Mouse (Mus musculus): ENCODE data around the gene Hykk.
"Not testable (repeated sequence)": the region's sequence is repeated elsewhere in the genome, so short reads cannot be mapped to it uniquely, and the experiment has no call there.

Hykk gene

DNA sequence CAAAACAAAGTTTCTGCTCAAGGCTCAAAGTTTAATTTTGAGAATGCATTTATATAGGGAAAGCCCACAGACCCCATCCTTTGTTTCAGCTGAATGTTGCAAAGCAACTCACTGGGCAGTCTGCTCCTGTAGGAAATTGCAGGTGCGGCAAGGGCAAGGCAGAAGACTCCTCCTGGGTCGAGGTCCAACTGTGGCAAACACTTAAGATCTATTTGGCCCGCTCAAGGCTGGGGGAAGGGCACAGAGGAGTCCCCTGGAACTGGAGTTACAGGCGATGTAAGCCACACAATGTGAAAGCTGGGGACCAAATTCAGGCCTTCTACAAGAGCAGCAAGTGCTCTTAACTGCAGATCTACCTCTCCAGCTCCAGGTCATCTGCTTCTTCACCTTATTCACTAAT, 2.9 kb downstream of the Hykk start:
- Histone ChIP-seq H3K27me3 (ENCODE audit: insufficient read depth, low read length) (no peaks in the 10 kb centered on the region), H3K9me3 (ENCODE audit: low read length) (peaks cover 3% of the 10 kb centered on the region), H3K4me1 (replicated peaks; ENCODE audit: low read depth, low read length) (peaks cover 17% of the 10 kb centered on the region), H3K4me3 (replicated peaks; ENCODE audit: low read length) (no peak overlapping the region), H3K36me3 (ENCODE audit: insufficient read depth, low read length) (no peaks in the 10 kb centered on the region)
- TF ChIP-seq CTCF (conservative IDR thresholded peaks at IDR 0.05; ENCODE audit: low read length) (no peak), POU5F1 (IDR thresholded peaks at IDR 0.05; ENCODE audit: borderline replicate concordance, low read length) (no peak), NANOG (IDR thresholded peaks at IDR 0.05; ENCODE audit: borderline replicate concordance, low read length) (no peak)

DNA sequence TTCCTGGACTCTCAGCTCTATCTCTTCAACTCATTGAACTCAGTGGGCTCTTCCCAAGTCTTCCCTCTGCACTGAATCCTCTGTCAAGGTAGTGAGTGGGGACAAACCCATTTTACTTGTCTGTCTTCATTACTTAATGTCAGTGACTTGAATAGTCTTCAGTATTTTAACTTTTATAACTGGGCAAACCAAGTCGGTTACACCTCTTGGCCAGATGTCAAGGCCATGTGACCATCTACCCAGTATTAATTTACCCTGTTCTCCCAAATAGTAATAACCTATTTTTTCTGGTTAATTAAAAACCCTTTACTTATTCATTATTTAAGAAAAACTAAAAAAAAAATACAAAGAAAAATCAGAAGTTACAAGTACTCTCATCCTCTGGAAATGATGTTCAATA, 13.7 kb downstream of the Hykk start:
- no peak overlapping the region for H3K4me3 ChIP-seq (replicated peaks; ENCODE audit: low read length)

DNA sequence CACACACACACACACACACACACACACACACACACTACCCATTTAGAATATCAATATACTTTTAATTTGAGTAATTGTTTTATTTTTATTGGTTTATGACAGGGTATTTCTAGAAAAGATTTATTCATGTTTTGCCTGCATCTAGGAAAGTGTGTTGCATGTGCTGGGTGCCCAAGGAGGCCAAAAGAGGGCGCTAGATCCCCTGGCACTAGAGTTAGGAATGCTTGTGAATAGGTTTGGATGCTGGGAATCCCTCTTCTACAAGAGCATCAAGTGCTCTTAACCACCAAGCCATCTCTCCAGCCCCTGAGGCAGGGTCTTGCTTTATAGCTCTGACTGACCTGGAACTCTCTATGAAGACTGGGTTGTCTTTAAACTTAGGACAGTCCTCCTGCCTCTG, 14.7 kb downstream of the Hykk start:
- Histone ChIP-seq H3K9me3 (ENCODE audit: low read length) (no peaks in the 10 kb centered on the region), H3K4me3 (replicated peaks; ENCODE audit: low read length) (no peak overlapping the region), H3K4me1 (replicated peaks; ENCODE audit: low read depth, low read length) (no peaks in the 10 kb centered on the region), H3K27me3 (ENCODE audit: insufficient read depth, low read length) (no peaks in the 10 kb centered on the region), H3K36me3 (ENCODE audit: insufficient read depth, low read length) (no peaks in the 10 kb centered on the region)
- peak; percentile 96 for TF ChIP-seq CTCF (conservative IDR thresholded peaks at IDR 0.05; ENCODE audit: low read length)
- no peak for TF ChIP-seq NANOG (IDR thresholded peaks at IDR 0.05; ENCODE audit: borderline replicate concordance, low read length)

More for the DNA sequence above, 13.7 kb downstream of the Hykk start:
- no peaks in the 10 kb centered on the region for H3K9me3 ChIP-seq (ENCODE audit: low read length)
- H3K27me3 ChIP-seq (ENCODE audit: insufficient read depth, low read length), result no peaks in the 10 kb centered on the region
- TF ChIP-seq NANOG (IDR thresholded peaks at IDR 0.05; ENCODE audit: borderline replicate concordance, low read length) (no peak), POU5F1 (IDR thresholded peaks at IDR 0.05; ENCODE audit: borderline replicate concordance, low read length) (no peak), CTCF (conservative IDR thresholded peaks at IDR 0.05; ENCODE audit: low read length) (no peak)
- H3K4me1 ChIP-seq (replicated peaks; ENCODE audit: low read depth, low read length), result no peaks in the 10 kb centered on the region
- no peaks in the 10 kb centered on the region for H3K36me3 ChIP-seq (ENCODE audit: insufficient read depth, low read length)

DNA sequence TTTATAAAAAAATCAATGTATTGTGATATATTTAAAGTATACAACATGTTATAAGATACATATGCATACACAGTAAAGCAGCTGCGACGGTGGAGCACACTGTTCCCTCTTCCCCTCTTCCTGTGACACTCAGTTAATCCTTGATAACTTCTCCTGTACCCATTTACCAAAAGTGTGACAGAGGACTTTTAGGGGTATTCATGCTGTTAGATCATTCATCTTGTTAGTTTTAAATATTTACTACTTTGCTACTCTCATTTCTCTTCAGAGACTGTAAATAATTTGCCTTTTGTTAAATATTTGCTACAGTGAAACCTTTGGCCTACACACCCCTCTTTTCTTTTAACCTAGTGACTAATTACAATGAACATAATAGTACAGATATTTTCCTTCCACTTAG, 15.3 kb downstream of the Hykk start:
- Histone ChIP-seq H3K4me1 (replicated peaks; ENCODE audit: low read depth, low read length) (no peaks in the 10 kb centered on the region), H3K36me3 (ENCODE audit: insufficient read depth, low read length) (no peaks in the 10 kb centered on the region), H3K27me3 (ENCODE audit: insufficient read depth, low read length) (no peaks in the 10 kb centered on the region), H3K9me3 (ENCODE audit: low read length) (no peaks in the 10 kb centered on the region), H3K4me3 (replicated peaks; ENCODE audit: low read length) (no peak overlapping the region)
- no peak for TF ChIP-seq POU5F1 (IDR thresholded peaks at IDR 0.05; ENCODE audit: borderline replicate concordance, low read length)
- no peak for TF ChIP-seq CTCF (conservative IDR thresholded peaks at IDR 0.05; ENCODE audit: low read length)
- no peak for TF ChIP-seq NANOG (IDR thresholded peaks at IDR 0.05; ENCODE audit: borderline replicate concordance, low read length)

DNA sequence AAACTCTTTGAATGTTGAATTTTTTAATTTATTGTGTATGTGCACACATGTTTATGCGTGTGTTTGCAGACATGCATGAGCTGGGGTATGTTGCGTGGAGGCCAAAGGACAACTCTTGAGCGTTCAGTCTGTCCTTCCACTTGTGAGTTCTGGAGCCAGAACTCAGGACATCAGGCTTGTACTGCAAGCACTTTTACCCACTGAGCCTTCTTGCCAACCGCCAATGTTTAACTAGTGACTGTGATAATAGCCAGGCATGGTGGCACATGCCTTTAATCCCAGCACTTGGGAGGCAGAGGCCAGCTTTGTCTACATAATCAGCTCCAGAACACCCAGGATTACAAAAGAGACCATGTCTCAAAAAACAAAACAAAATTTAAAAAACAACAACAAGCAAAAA, 25.0 kb downstream of the Hykk start:
- Histone ChIP-seq H3K36me3 (ENCODE audit: insufficient read depth, low read length) (no peaks in the 10 kb centered on the region), H3K27me3 (ENCODE audit: insufficient read depth, low read length) (no peaks in the 10 kb centered on the region), H3K9me3 (ENCODE audit: low read length) (no peaks in the 10 kb centered on the region), H3K4me3 (replicated peaks; ENCODE audit: low read length) (no peak overlapping the region), H3K4me1 (replicated peaks; ENCODE audit: low read depth, low read length) (peaks cover 8% of the 10 kb centered on the region; the same call in 1 of the 2 replicates)
- TF ChIP-seq NANOG (IDR thresholded peaks at IDR 0.05; ENCODE audit: borderline replicate concordance, low read length) (no peak), CTCF (conservative IDR thresholded peaks at IDR 0.05; ENCODE audit: low read length) (no peak), POU5F1 (IDR thresholded peaks at IDR 0.05; ENCODE audit: borderline replicate concordance, low read length) (no peak)

DNA sequence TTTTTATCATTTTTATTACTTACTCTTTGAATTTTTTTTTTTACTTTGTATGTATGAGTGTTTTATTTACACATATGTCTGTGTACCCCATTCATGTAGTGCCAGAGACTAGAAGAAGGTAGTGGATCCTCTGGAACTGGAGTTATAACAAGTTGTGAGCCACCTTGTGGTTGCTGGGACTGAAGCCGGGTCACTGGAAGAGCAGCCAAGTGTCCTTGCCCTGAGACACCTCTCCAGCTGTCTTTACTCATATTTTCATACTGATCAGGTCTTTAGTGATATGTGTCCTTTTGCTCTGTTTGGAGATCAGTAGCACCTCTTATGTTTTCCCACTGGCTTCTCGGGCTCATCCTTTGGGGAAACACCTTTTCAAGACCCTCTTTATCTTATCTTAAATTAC, 27.4 kb downstream of the Hykk start:
- no peak overlapping the region for H3K4me3 ChIP-seq (replicated peaks; ENCODE audit: low read length)
- no peak for TF ChIP-seq CTCF (conservative IDR thresholded peaks at IDR 0.05; ENCODE audit: low read length)
- no peak for TF ChIP-seq NANOG (IDR thresholded peaks at IDR 0.05; ENCODE audit: borderline replicate concordance, low read length)
- no peak for TF ChIP-seq POU5F1 (IDR thresholded peaks at IDR 0.05; ENCODE audit: borderline replicate concordance, low read length)
- H3K9me3 ChIP-seq (ENCODE audit: low read length), result no peaks in the 10 kb centered on the region
- H3K36me3 ChIP-seq (ENCODE audit: insufficient read depth, low read length), result no peaks in the 10 kb centered on the region
- peaks cover 10% of the 10 kb centered on the region for H3K4me1 ChIP-seq (replicated peaks; ENCODE audit: low read depth, low read length)
- no peaks in the 10 kb centered on the region for H3K27me3 ChIP-seq (ENCODE audit: insufficient read depth, low read length)

DNA sequence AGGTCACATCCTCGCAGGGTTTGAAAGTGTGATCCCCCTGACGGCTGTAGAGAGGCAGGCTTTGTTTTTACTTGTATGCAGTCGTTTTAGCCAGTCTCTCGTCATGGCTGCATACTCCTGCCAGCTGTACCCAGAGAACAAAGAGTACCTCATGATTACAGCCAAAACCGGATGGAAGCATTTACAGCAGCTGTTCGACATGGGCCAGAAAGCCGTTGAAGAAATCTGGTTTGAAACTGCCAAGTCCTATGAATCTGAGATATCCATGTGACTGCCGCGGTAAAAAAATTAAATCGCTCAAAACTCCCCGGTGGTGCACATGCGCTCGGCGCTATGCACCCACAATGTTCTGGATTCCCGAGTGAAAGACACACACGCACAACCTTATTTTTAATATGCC, 29.2 kb downstream of the Hykk start:
- Histone ChIP-seq H3K36me3 (ENCODE audit: insufficient read depth, low read length) (no peaks in the 10 kb centered on the region), H3K4me3 (replicated peaks; ENCODE audit: low read length) (peak overlapping the region; percentile 63), H3K27me3 (ENCODE audit: insufficient read depth, low read length) (no peaks in the 10 kb centered on the region), H3K4me1 (replicated peaks; ENCODE audit: low read depth, low read length) (peaks cover 16% of the 10 kb centered on the region), H3K9me3 (ENCODE audit: low read length) (no peaks in the 10 kb centered on the region)
- no peak for TF ChIP-seq NANOG (IDR thresholded peaks at IDR 0.05; ENCODE audit: borderline replicate concordance, low read length)

DNA sequence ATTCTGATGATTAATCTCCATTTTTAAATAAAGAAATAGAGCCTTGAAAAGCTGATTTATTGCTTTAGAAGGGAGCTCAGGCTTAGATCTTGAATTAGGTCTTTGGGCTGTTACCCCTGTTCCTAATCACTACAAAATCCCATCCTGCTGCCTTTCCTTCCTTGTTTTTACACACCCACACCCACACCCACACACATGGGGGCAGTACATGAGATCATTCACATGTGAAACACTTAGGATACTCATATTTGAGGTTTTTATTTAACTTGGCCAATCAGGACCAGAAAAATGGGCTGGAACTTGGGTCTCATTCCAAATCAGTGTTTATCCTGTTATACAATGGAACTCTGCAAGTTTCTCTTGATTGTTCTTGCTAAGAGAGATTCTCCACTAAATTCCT, 32.4 kb downstream of the Hykk start:
- H3K36me3 ChIP-seq (ENCODE audit: insufficient read depth, low read length), result peaks cover 31% of the 10 kb centered on the region
- peaks cover 35% of the 10 kb centered on the region for H3K4me1 ChIP-seq (replicated peaks; ENCODE audit: low read depth, low read length)
- peak overlapping the region; percentile 96; the same call in 1 of the 2 replicates for H3K4me3 ChIP-seq (replicated peaks; ENCODE audit: low read length)
- no peaks in the 10 kb centered on the region for H3K9me3 ChIP-seq (ENCODE audit: low read length)
- no peaks in the 10 kb centered on the region for H3K27me3 ChIP-seq (ENCODE audit: insufficient read depth, low read length)
- TF ChIP-seq POU5F1 (IDR thresholded peaks at IDR 0.05; ENCODE audit: borderline replicate concordance, low read length) (no peak), CTCF (conservative IDR thresholded peaks at IDR 0.05; ENCODE audit: low read length) (no peak), NANOG (IDR thresholded peaks at IDR 0.05; ENCODE audit: borderline replicate concordance, low read length) (no peak)

DNA sequence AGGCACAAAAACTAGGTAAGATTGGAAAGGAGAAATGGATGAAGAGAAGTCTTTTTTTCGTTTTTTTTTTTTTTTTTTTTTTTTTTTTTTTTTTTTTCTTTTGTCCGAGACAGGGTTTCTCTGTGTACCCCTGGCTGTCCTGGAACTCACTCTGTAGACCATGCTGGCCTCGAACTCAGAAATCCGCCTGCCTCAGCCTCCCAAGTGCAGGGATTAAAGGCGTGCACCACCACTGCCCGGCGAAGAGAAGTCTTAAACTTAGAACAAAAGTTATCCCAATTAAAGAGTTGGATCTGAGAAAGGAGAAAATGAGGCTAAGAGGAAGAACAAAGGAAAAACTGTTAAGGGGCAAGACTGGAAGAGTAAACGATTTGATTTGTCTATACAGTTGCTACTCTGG, 33.1 kb downstream of the Hykk start:
- H3K4me1 ChIP-seq (replicated peaks; ENCODE audit: low read depth, low read length), result peaks cover 36% of the 10 kb centered on the region
- H3K9me3 ChIP-seq (ENCODE audit: low read length); H3K27me3 ChIP-seq (ENCODE audit: insufficient read depth, low read length): not testable (repeated sequence)
- H3K36me3 ChIP-seq (ENCODE audit: insufficient read depth, low read length), result peaks cover 37% of the 10 kb centered on the region
- H3K4me3 ChIP-seq (replicated peaks; ENCODE audit: low read length), result peak overlapping the region; percentile 96

All from E14TG2a.4 (cell line).